1 mouse cellular context compared by ENCODE assay signal in the genomic region with DNA sequence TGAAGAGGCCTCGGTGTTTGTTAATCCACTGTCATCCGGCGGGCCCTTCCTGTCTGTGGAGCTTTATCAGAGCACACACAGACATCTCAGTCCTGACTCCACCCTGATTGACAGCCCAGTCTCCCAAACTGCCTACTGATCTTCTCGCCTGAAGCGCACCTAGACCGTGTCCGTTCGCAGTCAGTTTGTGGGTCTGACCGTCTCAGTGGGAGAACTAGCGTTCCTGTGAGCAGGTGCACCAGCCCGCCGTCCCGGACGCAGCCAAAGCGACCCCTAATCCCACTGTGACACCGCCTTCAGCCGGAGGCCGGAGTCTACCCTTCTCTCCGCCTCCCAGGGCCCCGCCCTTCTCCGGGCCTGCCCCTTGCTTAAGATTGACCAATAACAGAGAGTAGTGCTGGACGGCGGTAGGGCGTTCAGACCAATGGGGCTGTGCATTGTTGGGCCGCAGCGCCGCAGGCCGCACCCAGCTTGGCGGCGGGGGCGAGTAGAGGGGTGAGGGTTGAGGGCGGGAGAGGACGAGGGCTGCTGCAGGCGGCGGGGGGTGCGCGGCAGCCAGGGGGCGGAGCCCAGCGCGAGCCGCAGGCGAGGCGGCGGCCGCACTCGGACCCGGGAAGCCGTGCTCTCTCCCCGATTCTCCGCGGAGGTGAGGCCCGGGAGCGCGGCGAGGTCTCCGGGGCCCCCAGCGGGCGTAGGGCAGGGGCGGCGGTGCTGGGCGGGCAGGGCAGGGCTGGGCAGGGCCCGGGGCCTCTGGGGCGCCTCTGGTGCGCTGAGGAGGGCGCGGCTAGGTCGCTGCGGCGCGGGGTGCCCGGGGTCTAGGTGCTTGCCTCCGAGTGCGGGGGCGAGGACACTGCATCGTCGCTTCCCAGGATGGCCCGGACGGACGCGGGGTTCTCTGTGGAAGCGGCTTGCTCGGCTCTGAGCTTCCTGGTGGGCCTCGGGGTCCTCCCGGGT.
A peak's percentile ranks its signal among the peaks of the same experiment; 100 is the strongest.
TF ChIP-seq lines count a peak whose summit lies in the region.

A gene (plus strand): TSS at position 397 of the 954 bp plus-strand sequence.

TF ChIP-seq in CH12.LX, 34 proteins besides CTCF, POLR2A, EP300 and RAD21 (continued from another document):
- peak; percentile 54 for TF ChIP-seq MXI1 (IDR thresholded peaks at IDR 0.05; ENCODE audit: low read depth, low read length)
- TF ChIP-seq MYC (IDR thresholded peaks at IDR 0.05; ENCODE audit: low read depth, low read length) = no peak
- TF ChIP-seq USF1 (IDR thresholded peaks at IDR 0.05; ENCODE audit: low read depth, low read length) = no peak
- peak; percentile 57; the same call in 1 of the 2 replicates for TF ChIP-seq ELF1 (IDR thresholded peaks at IDR 0.05; ENCODE audit: low read depth, low read length)
- no peak for TF ChIP-seq RCOR1 (conservative IDR thresholded peaks at IDR 0.05; ENCODE audit: low read depth, low read length)
- TF ChIP-seq ZMIZ1 (IDR thresholded peaks at IDR 0.05; ENCODE audit: low read depth, low read length) = peak; percentile 84; the same call in 1 of the 2 replicates
- TF ChIP-seq IRF4 (IDR thresholded peaks at IDR 0.05; ENCODE audit: low read depth, low read length) = 0 out of 2 replicates have a peak, but pooled peaks have one; percentile 24
- peak; percentile 71; the same call in 1 of the 2 replicates for TF ChIP-seq UBTF (IDR thresholded peaks at IDR 0.05; ENCODE audit: low read depth, low read length)
- TF ChIP-seq MAFK (IDR thresholded peaks at IDR 0.05; ENCODE audit: insufficient replicate concordance, low read length) = no peak
- no peak for TF ChIP-seq E2F4 (IDR thresholded peaks at IDR 0.05; ENCODE audit: insufficient replicate concordance, low read depth, low read length)
- no peak for TF ChIP-seq CHD1 (IDR thresholded peaks at IDR 0.05; ENCODE audit: low read depth, low read length)
- TF ChIP-seq CHD2 (IDR thresholded peaks at IDR 0.05; ENCODE audit: low read length) = peak; percentile 94
- TF ChIP-seq TCF12 (IDR thresholded peaks at IDR 0.05; ENCODE audit: low read depth, low read length) = peak; percentile 69
- TF ChIP-seq POLR2AphosphoS2 (IDR thresholded peaks at IDR 0.05; ENCODE audit: low read depth, low read length) = peak; percentile 53; the same call in 1 of the 2 replicates
- peak; percentile 33; the same call in 1 of the 2 replicates for TF ChIP-seq MAX (IDR thresholded peaks at IDR 0.05; ENCODE audit: low read length)
- TF ChIP-seq PAX5 (IDR thresholded peaks at IDR 0.05; ENCODE audit: low read length) = no peak
- 0 out of 2 replicates have a peak, but pooled peaks have one; percentile 37 for TF ChIP-seq MEF2A (IDR thresholded peaks at IDR 0.05; ENCODE audit: borderline replicate concordance, low read depth, low read length)
- no peak for TF ChIP-seq JUND (conservative IDR thresholded peaks at IDR 0.05; ENCODE audit: low read depth, low read length)
- peak; percentile 81 for TF ChIP-seq HCFC1 (IDR thresholded peaks at IDR 0.05; ENCODE audit: low read depth, low read length)
- TF ChIP-seq NELFE (IDR thresholded peaks at IDR 0.05; ENCODE audit: low read depth, low read length) = peak; percentile 96
